Mouse (Mus musculus): ENCODE measurements around the gene Klhl9.

The Klhl9 gene

GRCm38 (mm10) chr4:88715059-88715458 lies 7.2 kb downstream of the Klhl9 start:
- DNase-seq (ENCODE audit: low read depth) = no peak

DNA sequence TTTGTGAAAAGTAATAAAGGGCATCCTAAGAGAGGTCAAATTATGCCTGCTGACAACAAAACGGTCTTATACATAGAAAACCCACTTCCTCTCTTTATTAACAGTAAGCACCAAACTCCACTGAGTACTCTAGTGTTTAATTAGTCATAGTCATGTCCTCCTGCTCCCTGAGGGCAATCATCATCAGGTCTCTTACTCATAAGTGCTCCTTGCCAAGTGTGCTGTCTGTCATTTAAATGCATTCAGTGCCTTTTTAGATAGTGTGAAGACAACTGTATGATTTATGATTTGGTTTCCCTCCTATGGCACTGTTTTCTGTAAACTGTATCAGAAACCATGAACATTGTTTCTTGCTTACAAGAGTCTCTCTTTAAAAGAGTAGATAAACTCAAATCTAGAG lies 8.0 kb downstream of the Klhl9 start:
- DNase-seq (ENCODE audit: low read depth) = no peak

DNA sequence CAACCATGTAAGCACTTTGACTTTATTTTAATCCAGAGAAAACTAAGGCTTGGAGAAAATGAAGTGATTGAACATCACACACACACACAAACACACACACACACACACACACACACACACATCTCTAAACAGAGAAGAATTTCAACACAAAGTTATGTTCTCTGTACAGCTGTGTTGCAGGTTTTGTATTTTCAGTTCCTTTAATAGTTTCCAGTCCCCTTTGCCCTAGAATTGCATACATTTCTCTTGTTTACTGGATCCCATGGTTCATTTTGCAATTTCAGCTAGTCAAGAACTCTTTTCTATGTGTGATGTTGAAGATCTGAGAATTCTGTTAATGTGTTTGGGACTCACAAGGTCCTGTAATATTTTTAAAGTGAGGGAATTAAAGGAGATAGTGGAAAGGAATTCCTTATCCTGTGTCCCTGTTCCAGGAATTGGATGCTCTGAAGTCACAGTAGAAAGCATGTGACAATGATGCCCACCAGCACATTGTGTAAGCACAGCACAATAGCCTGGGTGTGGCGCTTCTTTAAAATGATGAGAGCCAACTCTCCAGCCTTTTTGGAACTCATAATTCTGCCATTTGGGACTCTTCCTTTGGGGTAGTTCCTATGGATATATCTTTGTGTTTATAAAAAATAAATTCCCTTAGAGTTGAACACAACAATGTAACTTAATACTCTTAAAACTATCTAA lies 15.0 kb downstream of the Klhl9 start:
- DNase-seq (ENCODE audit: low read depth) = no peak

- no peak for DNase-seq (ENCODE audit: low read depth)
These were observed 16.3 kb downstream of the Klhl9 start for GRCm38 (mm10) chr4:88705924-88706323.

DNA sequence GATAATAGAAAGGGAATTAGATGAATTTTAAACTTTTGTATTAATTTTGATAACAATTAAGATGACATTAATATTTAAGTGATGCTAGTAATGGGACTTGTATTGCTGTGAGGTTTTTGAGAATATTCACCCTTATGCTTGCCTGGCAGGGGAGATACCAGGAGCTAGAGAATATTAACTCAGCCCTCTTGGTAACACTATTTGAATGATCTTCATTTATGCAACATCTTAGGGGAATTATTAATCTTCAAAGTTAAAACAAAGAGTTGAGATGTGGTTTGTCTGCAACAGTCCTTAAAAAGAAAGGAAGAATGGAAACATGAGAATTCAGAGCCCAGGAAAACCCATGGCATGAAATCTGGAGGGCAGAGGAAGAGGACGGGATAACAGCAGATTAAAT lies 23.0 kb downstream of the Klhl9 start:
- DNase-seq (ENCODE audit: low read depth) = no peak

- DNase-seq (ENCODE audit: low read depth) = no peak
These were observed 23.5 kb downstream of the Klhl9 start for GRCm38 (mm10) chr4:88698781-88699180.

DNA sequence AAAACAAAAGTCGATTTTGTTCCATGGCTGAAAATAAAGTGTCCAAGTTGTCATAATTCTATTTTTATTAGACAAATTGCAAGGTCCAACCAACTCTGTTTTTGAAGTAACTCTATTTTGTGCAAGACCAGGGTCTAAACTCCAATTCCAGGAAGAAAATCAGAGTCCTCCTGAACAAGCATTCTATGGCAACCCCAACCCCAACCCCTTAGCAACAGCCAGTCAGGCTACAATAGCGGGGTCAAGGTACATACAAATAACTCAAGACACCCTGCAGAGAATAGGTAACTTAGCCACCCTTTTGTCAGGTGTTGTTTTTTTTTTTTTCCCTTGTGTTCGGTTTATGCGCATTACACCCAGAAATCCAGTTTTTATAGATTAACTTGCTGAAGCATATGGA lies 24.5 kb downstream of the Klhl9 start:
- no peak for DNase-seq (ENCODE audit: low read depth)

GRCm38 (mm10) chr4:88697108-88697507 lies 25.2 kb downstream of the Klhl9 start:
- DNase-seq (ENCODE audit: low read depth) = no peak

GRCm38 (mm10) chr4:88696237-88696884 lies 25.9 kb downstream of the Klhl9 start:
- DNase-seq (ENCODE audit: low read depth) = peak; percentile 85

- peak; percentile 66 for DNase-seq (ENCODE audit: low read depth)
These were observed 28.9 kb downstream of the Klhl9 start for GRCm38 (mm10) chr4:88693392-88693791.

DNA sequence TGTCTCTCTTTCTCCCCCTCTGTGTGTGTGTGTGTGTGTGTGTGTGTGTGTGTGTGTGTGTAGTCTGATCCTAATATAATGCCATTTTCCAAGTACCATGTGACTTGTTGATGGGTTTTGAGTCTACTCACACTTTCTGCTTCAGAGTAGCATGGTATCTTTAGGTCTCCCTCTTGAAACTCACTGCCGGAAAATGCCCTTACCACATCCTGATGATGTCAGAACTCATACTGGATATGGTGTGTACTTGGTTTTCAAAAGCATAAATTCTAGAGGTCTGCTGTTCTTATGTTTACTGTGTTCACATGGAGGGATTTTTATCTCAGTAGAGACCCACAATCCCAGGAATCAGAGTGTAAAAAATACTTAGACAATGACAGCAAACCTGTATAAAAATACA lies 29.7 kb downstream of the Klhl9 start:
- DNase-seq (ENCODE audit: low read depth) = peak; percentile 78

DNA sequence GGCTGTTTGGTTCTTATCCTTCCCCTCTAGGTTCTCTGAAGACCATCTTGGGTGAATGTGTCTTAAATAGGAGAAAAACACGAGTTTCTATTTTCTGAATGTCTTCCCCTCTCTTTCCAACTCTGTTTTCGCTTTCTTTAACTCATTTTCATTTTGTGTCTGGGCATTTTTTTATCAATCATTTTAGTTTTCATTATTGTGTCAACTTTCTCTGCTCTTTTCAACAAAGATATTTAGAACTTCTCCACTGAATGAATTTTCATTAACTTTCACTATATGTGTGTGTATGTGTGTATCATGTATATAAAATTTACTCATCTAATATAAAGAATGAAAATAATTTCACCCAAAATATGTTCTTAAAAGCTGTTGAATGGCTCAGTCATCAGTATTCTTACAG lies 31.0 kb downstream of the Klhl9 start, which contains the start of gene Ifnab:
Gene Ifnab, minus strand, starts transcription at position 101 of the 400 bp plus-strand sequence.
- no peak for DNase-seq (ENCODE audit: low read depth)

DNA sequence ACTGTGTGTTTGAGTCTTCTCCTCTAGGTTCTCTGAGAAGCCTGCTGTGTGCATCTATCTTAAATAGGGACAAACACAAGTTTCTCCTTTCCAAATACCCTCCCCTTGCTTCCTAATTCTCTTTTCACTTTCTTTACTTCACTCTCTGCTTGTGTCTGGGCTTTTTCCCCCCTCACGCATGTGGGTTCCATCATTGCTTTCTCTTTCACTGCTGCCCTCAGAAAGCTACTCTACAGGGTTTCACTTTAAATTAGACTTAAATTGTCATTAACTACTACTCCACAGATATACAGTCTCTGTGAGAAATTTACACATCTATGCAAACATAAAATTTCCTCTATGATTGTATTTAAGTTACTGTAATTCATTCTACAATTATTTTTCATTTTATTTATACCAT lies 38.5 kb downstream of the Klhl9 start, which contains the start of gene Ifna2:
Gene Ifna2, minus strand, starts transcription at position 101 of the 400 bp plus-strand sequence.
- DNase-seq (ENCODE audit: low read depth) = no peak

DNA sequence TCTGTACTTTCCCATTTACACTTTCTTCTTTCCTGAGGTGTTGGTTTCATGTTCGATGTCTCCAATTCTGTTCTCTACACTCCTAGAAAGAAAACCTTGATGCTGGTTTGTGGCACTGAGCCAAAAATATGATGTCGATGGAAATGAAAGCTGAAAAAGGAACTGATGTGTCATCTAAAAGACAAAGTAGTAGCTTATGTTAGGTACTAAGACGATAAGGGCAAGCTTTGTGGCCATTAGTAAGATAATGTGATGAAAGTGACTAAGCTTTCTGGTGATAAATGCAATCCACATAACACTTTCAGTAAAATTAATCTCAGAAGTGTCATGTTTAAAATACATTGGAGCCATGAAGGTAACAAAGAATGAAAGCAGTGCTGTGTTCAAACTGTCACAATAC lies 40.9 kb downstream of the Klhl9 start:
- no peak for DNase-seq (ENCODE audit: low read depth)

DNA sequence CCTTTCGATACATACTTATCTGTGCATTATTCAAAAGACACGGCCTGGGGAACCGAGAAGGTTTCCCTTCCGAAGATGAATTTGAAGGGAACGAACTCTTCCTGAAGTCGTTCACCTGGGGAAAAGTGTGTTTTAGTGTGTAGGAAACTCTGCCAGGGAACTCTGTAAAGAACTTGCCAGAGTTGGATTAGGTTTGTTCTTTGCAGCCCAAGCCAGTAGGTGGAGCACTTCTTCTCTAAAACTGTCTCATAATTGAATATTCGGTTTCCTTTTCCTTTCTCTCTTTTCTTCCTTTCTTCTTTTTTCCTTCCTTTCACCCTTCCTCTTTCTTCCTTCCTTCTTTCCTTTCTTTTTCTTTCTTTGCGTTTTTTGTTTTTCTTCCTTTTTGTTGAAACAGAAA lies 41.9 kb downstream of the Klhl9 start:
- DNase-seq (ENCODE audit: low read depth) = peak; percentile 69

- DNase-seq (ENCODE audit: low read depth) = no peak
These were observed 45.4 kb downstream of the Klhl9 start, which contains the start of gene Ifna16 for GRCm38 (mm10) chr4:88676824-88677223. Ifna16 (minus strand) TSS chr4:88676924.

All from naive thymus-derived CD4-positive, alpha-beta T cell, adult 2 months (primary cell).